Mouse (Mus musculus) erythroblast, adult 5-6 weeks (primary cell): Measurements from ENCODE around the gene Yipf1. TPM values are rescaled to one million over a fixed set of nuclear protein-coding genes. Genes with fewer than 3 reads are reported as not detected.
"Not testable (repeated sequence)": the region's sequence is repeated elsewhere in the genome, so short reads cannot be mapped to it uniquely, and the experiment has no call there.

Experiments
- ATAC-seq: replicated peaks from 2 replicates; pipeline ENCODE4 v1.8.0; 2016; ENCODE audit warnings: moderate number of reproducible peaks, mild to moderate bottlenecking, moderate TSS enrichment, inconsistent platforms; ENCODE audit not compliant: poor library complexity, low FRiP score, severe bottlenecking
- total RNA-seq, 2 experiments: library from RNA; stranded (forward) in 1 of 2; stranded (reverse) in 1 of 2; fragments of 150-400 nt in 1 of 2; fragments of 200-764, 138-1000 nt in 1 of 2; gene quantifications; 2 replicates each; pipeline versions ENCODE4 v1.2.3 to v1.2.4; 2015 to 2017; ENCODE audit warnings: low replicate concordance in 2 of 2

Gene Yipf1
- total RNA-seq, 2 experiments from 2014 or later = 16.6 to 40.7 TPM

DNA sequence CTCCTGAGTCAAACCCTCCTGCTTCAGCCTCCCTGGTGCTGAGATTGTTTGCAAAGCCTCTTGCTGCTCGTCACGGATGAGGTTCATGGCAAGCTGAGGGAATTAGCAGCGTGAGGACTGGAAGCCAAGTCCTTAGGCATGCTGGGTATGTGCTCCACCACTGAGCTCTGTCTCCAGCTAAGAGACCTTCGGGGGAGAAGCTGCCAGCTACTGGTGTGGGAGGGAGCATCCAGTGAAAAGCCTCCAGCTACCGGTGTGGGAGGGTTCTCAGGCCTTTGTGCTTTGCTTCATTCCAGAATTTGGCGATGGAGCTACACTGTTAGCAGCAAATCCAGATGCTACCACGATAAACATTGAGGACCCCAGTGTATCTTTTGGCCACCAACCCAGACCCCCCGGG is 4.5 kb downstream of the Yipf1 start:
- no peak for ATAC-seq

DNA sequence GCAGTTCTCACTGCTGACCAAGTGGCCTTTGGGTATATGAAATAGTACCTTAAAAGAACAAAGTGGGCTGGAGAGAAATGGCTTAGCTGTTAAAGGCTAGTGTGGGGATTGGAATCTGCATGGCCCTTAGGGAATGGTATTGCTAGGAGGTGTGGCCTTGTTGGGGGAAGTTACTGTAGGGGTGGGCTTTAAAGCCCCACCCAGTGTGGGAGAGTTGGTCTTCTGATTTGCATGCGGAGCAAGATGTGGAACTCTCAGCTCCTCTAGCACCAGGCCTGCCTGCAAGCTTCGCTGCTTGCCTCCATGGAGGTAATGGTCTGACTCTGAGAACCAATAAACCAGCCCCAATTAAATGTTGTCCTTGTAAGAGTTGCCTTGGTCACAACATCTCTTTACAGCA is 6.9 kb downstream of the Yipf1 start:
- no peak for ATAC-seq

DNA sequence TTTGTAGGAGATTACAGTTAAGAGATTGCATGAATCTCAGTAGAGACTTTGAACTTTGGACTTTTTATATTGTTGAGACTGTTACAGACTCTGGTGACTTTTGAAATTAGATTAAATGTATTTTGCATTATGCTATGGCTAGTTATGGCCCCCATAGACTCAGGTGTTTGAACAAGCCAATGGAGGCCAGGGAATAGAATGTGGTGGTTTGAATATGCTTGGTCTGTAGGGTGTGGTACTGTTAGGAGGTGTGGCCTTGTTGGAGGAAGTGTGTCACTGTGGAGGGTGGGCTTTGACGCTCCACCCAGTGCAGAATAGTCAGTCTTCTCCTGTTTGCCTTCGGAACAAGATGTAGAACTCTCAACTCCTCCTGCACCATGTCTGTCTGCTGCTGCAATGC is 8.9 kb downstream of the Yipf1 start:
- ATAC-seq = no peak

DNA sequence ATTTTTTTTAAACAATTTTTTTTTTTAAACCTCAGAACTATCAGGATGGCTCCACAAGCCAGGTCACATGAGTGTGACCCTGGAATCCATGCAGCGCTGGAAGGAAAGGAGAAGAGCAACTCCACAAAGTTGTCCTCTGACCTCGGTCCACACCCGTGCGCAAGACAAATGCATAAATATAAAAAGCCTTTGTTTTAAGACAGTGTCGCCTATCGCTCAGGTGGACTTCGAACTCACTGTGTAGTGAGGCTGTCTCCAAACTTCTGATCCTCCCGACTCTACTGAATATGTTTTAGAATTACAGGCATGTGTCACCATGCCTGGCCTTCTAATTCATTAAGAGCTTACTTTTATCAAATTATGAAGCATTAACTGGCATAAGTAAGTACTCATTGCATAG is 14.4 kb downstream of the Yipf1 start:
- ATAC-seq = no peak

DNA sequence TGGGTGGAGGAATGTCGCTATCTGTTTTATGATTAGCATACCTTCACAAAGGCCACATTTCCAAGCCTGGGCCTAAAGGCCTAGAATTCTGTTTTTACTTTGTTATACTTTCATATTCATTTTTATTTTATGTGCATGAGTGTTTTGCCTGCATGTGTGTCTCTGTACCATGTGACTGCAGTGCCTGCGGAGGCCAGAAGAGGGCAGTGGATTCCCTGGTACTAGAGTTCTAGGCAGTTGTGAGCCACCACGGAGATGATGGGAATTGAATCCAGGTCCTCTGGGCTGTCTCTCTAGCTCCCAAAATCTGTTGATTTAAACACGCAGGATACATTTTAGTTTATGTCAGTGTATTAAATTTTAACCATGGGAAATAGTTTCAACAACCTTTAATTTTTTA is 19.4 kb downstream of the Yipf1 start:
- no peak for ATAC-seq

DNA sequence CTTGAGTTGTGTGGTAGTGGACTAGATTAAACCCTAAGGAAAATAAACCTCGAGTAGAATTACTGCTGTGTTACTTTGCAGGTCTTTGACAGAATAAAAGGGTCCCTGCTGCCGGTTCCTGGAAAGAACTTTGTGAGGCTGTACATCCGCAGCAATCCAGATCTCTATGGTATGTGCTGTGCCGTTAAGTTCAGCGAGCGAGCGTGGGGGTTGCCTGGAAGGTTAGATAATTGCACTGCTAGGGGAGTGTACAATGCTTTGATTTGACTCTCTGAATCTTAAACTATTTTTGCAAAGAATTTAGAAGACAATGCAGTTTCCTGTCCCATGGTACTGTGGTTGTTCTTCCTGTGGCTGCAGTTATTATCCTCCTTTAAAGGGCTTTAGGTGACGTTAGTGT is 22.2 kb downstream of the Yipf1 start:
- ATAC-seq = no peak

DNA sequence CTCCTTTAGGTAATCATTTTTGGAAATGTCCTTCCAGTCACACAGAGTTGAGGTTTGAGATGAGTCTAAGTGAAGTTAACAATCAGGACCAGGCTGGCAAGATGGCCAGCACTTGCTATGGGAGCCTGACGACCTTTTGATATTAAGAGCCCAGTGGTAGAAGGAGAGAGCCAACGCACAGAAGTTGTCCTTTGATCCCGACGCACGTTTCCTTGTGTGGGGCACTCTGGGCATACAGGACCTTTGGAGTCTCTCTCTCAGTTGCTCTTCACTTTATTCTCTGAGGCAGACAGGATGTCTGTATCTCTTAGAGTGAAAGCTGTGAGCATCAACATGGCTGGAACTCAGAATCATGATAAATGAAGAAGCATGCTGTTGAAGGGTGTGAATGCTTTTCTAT is 23.3 kb downstream of the Yipf1 start:
- no peak for ATAC-seq

DNA sequence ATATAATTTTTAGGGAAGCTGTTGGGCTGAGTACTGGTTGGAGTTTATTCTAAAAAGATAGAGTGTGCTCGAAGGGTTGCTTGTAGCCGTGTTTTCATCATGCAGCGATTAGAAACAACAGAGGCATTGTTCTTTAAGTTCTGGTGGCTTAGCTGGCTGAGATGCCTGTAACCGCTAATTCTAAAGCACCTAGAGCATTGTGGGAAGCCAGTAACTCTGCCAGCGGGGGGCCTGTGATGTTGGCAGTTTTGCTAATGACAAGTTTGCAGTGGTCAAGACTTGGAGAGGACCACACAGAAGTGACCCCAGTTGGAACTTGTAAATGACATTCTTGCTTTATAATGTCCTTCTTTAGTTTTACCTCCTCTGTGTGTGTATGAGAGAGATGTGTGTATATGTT is 27.2 kb downstream of the Yipf1 start:
- ATAC-seq = no peak

DNA sequence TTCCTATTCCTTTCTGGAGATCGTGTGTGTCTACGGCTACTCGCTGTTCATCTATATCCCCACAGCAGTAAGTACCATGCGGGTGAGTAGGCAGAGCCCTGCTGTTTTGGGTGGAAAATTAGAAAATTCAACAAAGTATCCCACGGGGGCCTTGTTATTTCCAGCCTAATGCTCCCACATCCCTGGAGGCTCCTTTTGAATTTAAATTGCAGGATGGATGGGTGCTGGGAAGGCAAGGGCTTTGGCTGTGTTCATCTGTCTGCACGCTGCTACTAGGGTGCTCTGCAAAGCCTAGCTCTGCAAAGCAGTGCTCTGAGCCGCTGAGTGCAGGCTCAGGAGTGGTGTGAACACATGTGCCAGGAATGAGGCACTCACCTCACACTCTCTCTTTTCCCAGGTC is 30.4 kb downstream of the Yipf1 start:
- no peak for ATAC-seq

DNA sequence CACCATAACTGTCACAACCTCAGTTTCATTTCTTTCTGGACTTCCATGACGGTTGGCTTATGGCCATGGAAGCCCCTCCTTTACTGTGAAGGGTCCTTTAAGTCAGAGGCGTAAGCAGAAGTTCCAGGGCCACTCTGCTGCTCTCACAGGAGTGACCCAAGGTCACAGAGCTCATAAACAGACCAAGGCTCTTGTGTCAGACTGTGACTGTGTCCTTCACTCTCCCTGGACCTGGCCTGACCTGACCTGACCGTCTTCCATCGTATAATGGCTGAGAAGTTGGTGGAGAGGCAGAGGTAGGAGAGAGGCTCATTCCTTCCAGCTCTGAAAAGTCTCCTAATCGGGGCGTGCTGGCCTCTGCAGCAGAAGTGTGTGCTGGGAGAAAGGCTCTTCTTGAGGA is 33.1 kb downstream of the Yipf1 start:
- ATAC-seq = no peak

DNA sequence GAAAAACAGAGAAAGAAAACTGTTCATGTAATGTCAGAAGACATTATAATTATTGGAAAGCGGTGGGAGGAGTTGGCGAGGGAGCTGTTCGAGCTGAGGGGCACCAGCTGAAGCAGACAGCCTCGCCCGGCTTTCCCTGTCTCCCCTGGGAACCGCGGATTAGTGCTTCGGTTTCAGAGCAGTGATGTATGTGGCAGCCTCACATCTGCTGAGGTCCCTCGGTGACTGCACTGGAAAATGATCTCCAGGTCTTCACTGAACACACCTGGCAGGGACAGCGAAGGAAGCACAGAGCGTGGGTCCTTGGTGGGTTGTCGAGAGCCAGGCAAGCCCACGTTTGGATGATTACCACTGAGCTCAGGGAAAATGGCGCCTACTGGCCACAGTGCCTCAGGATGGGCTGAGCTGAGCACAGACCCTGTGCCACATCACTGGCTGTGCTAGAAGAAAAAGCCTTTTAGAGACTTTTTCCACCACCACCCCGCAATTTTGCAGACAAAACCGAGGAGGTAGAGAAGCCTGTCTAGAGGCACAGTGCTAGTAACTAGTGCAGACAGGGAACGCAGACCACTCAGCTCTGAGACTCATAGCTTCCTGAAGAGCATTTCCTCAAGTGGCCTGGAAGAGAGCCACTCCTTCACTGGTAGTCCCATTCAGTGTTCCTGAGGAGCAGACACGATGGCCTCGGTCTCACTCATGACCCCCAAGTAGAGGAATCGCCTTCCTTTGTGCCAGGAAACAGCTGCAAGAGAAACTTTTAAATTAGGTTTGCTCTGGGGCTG is 34.6 kb downstream of the Yipf1 start:
- ATAC-seq = no peak

DNA sequence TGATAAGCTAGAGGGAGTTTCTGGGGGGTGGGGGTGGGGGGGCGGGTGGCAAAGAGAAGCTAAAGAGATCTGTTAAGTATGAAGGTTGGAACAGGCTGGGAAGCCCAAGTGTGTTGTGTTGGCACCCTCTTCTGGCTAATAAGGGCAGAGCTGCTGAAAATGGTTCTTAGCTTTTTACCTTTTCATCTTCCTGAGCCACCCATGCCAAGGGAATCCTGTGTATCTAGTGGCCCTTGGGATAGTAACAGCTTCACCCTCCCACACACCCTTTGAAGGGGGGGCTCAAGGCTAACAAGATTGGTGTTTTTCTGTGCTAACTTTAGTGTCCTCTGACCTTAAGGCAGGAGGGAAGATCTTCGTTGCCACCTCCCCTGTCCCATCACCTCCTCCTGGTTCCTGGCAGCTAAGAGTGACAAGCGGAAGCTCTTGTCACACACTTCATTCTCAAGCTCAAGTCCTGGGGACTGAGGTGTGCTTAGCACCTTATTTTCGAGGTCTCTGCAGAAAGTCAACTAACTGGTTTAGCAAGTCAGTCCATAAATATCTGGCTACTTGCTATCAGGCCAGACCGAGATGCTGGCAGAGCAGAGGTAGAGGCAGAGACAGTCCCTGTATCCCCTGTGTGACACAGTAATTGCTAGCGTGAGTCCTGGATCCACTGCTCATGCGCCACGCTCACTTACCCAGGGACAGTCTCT is 35.3 kb downstream of the Yipf1 start:
- no peak for ATAC-seq

DNA sequence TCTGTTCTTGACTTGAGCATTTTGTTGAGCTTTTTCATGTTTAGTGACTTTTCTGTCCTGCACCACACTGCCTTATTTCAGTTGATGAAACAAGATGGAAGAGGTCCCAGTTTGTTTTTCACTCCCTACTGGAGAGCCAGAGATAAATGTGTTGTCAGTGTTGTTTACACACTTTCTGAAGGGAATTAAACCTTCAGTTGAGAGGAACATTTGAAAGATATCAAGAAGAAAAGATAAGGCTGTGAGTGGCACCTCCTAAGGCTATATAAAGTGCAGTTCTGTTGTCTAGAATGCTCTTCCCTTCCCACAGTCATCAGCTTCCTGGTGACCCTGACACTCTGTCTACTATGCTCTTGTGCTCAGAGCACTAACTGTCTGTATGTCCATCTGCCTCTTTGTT is 37.2 kb downstream of the Yipf1 start:
- ATAC-seq = no peak

DNA sequence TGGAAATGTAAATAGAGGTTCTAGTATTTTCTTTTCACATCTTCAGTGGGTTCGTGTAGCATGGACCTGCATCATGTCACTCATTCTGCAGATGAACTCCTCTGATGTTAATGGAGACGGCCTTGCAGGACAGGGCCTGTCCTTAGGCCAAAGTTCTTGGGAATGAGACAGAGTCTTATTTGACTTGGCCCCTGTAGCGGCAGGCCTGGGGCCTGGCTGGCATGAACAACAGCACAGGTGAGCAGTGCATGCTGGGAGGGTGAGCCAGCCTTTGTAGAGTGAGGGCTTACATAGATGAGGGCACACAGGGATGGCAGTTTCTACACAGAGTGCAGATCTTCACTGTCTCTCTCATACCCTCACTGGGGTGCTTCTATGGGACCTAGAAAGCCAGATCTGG is 39.4 kb downstream of the Yipf1 start:
- ATAC-seq = no peak

DNA sequence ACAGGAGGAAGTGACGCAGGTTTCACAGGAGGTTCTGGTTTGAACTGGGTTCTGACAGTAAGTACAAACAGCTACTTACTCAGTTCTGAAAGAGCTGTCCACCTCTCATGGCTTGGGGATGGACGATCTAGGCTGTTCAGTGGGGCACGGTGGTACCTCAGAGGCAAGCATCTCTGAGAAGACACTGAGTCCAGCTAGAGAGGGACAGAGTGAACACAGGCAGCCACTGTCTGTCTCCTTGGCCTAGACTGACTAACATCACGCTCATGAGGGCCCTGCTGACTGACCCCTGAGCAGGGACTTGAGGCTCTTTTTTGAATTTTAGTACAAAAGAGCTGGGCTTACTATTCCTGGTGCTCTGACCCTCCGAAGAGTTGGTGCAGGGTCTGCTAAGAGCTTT is 40.0 kb downstream of the Yipf1 start:
- no peak for ATAC-seq

DNA sequence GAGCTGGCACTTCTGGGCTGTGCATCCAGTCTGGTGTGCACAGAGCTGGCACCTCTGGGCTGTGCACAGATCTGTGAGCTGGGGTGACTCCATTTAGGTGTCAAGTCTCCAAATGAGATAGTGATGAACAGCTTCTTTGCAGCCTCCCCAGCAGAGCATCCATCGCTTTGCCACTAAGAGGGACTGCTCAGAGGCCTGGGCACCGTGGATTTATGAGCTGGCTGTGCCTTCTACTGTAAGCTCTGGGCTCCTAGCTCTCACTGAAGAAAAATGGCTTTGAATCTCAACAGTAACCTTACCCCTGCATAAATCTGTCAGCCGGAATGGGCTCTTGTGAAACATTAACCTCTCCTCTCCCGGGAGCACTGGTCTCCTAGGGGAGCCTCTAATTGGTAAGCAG is 40.4 kb downstream of the Yipf1 start:
- no peak for ATAC-seq

DNA sequence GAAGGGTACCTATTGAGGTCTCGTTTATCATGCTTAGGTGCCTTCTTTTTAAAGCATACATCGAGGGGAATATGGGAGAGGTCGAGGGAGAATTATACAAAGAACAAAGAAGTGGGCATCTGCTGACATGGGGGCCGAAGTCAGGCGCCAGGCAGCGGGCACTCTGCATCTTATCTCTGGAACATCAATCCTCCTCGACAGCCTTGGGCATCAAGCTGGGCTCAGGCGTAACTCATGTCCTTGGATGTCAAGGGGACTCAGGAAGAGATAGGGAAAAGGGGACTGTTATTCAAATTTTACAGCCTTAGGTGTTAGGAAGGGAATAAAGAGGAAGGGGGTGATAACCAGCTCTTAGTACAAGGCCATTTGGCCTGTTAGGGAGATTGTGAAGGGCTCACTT is 43.0 kb downstream of the Yipf1 start:
- not testable (repeated sequence) for ATAC-seq

DNA sequence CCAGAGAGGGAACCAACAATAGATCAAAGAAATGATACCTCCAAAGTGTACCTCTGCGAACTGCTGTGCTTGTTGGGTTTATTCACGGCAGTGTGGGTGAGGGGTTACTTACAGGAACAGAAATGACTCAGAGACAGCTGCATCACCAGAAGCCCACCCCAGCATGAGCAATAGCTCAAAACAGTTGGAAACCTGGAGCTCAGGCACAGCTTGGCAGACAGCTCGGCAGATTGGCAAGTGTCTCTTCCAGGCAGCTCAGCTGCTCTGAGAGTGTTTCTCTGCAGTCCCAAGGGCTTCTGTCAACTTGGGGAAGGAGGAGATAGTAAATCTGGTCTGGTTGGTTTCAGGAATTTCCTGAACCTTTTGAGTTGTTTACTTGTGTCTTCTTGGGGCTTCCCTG is 44.3 kb downstream of the Yipf1 start:
- no peak for ATAC-seq

DNA sequence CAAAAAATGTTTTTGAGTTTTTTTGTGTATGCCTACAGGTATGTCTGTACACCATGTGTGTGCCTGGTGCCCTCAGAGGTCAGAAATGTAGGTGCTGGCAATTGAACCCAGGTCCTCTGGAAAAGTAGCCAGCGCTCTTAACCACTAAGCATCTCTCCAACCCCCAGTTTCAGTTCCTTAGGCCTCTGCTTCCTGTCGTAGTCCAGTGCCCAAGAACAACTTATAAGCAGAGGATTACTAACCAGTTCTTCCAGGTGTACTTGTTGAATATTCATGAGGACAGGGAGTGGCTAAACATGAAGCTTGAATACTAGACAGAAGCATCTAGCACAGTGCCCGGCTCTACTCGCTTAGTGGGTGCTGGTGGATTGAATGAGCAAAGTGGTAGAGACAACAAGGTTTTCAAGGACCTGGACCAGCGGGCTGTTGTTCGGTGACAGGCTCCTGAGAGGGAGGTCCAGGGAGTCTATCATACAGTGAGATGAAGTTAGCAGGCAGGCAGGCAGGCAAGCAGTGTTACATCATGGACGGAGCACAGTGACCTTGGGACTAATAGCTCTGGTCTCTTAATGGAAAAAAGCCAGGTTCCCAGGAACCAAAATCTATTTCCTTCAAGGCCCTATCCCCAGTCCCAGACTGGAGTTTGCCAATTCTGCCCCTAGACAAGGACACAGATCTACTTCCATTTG is 46.4 kb downstream of the Yipf1 start:
- ATAC-seq = no peak

DNA sequence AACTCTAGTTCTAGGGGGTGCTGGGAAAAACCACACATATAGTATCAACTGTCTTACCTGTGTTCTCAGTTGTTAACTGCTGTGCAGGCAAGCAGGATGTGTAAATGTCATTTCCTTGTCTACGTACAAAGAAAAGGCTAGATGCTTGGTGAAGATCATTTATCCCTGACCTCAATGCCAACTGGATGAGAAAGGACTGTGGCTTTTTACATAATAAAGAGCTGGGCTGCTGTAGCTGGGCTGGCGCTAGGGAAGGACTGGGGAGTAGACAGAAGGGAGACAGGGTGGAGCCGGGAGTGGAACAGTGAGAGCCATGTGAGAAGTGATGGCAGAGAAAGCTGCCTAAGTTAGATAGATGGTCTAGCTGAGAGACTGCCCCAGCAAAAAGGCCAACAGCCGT is 48.6 kb downstream of the Yipf1 start:
- ATAC-seq = no peak

DNA sequence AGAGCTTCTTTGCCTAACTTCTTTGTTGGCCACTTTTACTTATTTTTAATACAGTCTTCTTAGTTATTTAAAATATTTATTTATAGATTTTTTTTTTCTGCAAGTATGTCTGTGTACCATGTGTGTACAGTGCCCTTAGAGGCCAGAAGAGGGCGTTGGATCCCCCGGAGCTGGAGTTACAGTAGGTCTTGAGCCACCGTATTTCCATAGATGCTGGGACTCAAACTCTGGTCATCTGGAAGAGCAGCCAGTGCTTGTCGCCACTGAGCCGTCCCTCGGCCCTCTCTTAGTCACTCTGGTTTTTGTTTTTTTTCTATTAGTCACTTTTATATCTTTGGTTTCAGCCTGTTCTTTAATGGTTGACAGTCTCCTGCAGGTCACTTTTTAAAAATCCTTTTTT is 49.4 kb downstream of the Yipf1 start:
- ATAC-seq = no peak
